Mouse (Mus musculus): ENCODE results near the gene Aatk. TPM values are rescaled to one million over a fixed set of nuclear protein-coding genes. Genes with fewer than 3 reads are reported as not detected.
A peak's percentile ranks its signal among the peaks of the same experiment; 100 is the strongest.

Gene Aatk
- polyA plus RNA-seq, 1 experiment from 2014 or later = 7.7 TPM

- Histone ChIP-seq H3K27me3 (no peaks in the 10 kb centered on the region), H3K4me3 (no peak overlapping the region), H3K9me3 (no peaks in the 10 kb centered on the region), H3K27ac (replicated peaks) (no peak overlapping the region), H3K4me2 (replicated peaks) (no peak overlapping the region), H3K9ac (replicated peaks) (no peak overlapping the region), H3K4me1 (no peaks in the 10 kb centered on the region), H3K36me3 (peaks cover 100% of the 10 kb centered on the region)
- WGBS = 62% methylated on average over 11 of the region's 11 CpGs
- no peak for ATAC-seq (ENCODE audit: low FRiP score, low read depth)
Measured at GRCm38 (mm10) chr11:120069261-120069660, 22.3 kb upstream of the Aatk start.

- H3K9ac ChIP-seq (replicated peaks) = no peak overlapping the region
- H3K9me3 ChIP-seq = no peaks in the 10 kb centered on the region
- no peak for ATAC-seq (ENCODE audit: low FRiP score, low read depth)
- H3K4me1 ChIP-seq = no peaks in the 10 kb centered on the region
- WGBS = 57% methylated on average over 16 of the region's 17 CpGs
- H3K4me3 ChIP-seq = no peak overlapping the region
- H3K4me2 ChIP-seq (replicated peaks) = no peak overlapping the region
- H3K27ac ChIP-seq (replicated peaks) = no peak overlapping the region
- no peaks in the 10 kb centered on the region for H3K27me3 ChIP-seq
- H3K36me3 ChIP-seq = peaks cover 100% of the 10 kb centered on the region
Measured at GRCm38 (mm10) chr11:120067834-120068233, 20.9 kb upstream of the Aatk start.

GRCm38 (mm10) chr11:120065291-120065690 is 18.3 kb upstream of the Aatk start:
- H3K27ac ChIP-seq (replicated peaks) = no peak overlapping the region
- no peak; the same call in 1 of the 2 replicates for ATAC-seq (ENCODE audit: low FRiP score, low read depth)
- no peaks in the 10 kb centered on the region for H3K4me1 ChIP-seq
- no peaks in the 10 kb centered on the region for H3K9me3 ChIP-seq
- H3K36me3 ChIP-seq = peaks cover 75% of the 10 kb centered on the region
- no peaks in the 10 kb centered on the region for H3K27me3 ChIP-seq
- no peak overlapping the region for H3K4me2 ChIP-seq (replicated peaks)
- no peak overlapping the region for H3K9ac ChIP-seq (replicated peaks)
- 43% methylated on average over 10 of the region's 10 CpGs for WGBS
- H3K4me3 ChIP-seq = no peak overlapping the region

- WGBS = 92% methylated on average over 11 of the region's 11 CpGs
- Histone ChIP-seq H3K9ac (replicated peaks) (no peak overlapping the region), H3K27me3 (no peaks in the 10 kb centered on the region), H3K27ac (replicated peaks) (no peak overlapping the region), H3K4me1 (no peaks in the 10 kb centered on the region), H3K4me2 (replicated peaks) (no peak overlapping the region), H3K4me3 (no peak overlapping the region), H3K9me3 (no peaks in the 10 kb centered on the region), H3K36me3 (peaks cover 69% of the 10 kb centered on the region)
- ATAC-seq (ENCODE audit: low FRiP score, low read depth) = no peak
Measured at GRCm38 (mm10) chr11:120064668-120065040, 17.7 kb upstream of the Aatk start.

- Histone ChIP-seq H3K27ac (replicated peaks) (no peak overlapping the region), H3K9me3 (no peaks in the 10 kb centered on the region), H3K9ac (replicated peaks) (no peak overlapping the region), H3K4me3 (no peak overlapping the region), H3K4me2 (replicated peaks) (no peak overlapping the region), H3K27me3 (no peaks in the 10 kb centered on the region), H3K4me1 (no peaks in the 10 kb centered on the region), H3K36me3 (peaks cover 64% of the 10 kb centered on the region)
- no peak for ATAC-seq (ENCODE audit: low FRiP score, low read depth)
- 92% methylated on average over 11 of the region's 13 CpGs for WGBS
Measured at GRCm38 (mm10) chr11:120064006-120064667, 17.2 kb upstream of the Aatk start.

- Histone ChIP-seq H3K4me2 (replicated peaks) (no peak overlapping the region), H3K9ac (replicated peaks) (no peak overlapping the region), H3K9me3 (no peaks in the 10 kb centered on the region), H3K27ac (replicated peaks) (no peak overlapping the region), H3K4me1 (no peaks in the 10 kb centered on the region), H3K36me3 (peaks cover 56% of the 10 kb centered on the region), H3K4me3 (no peak overlapping the region), H3K27me3 (no peaks in the 10 kb centered on the region)
- ATAC-seq (ENCODE audit: low FRiP score, low read depth) = no peak
- 84% methylated on average over 5 of the region's 5 CpGs for WGBS
Measured at GRCm38 (mm10) chr11:120063326-120063725, 16.4 kb upstream of the Aatk start.

GRCm38 (mm10) chr11:120060634-120061033 is 13.7 kb upstream of the Aatk start:
- WGBS = 91% methylated on average over 8 of the region's 8 CpGs
- ATAC-seq (ENCODE audit: low FRiP score, low read depth) = no peak

GRCm38 (mm10) chr11:120055953-120056732 is 9.2 kb upstream of the Aatk start:
- no peak overlapping the region for H3K4me2 ChIP-seq (replicated peaks)
- H3K9ac ChIP-seq (replicated peaks) = no peak overlapping the region
- no peaks in the 10 kb centered on the region for H3K9me3 ChIP-seq
- H3K4me1 ChIP-seq = peaks cover 8% of the 10 kb centered on the region
- no peak for ATAC-seq (ENCODE audit: low FRiP score, low read depth)
- WGBS = 90% methylated on average over 12 of the region's 12 CpGs
- no peak overlapping the region for H3K4me3 ChIP-seq
- no peaks in the 10 kb centered on the region for H3K27me3 ChIP-seq
- H3K27ac ChIP-seq (replicated peaks) = no peak overlapping the region
- no peaks in the 10 kb centered on the region for H3K36me3 ChIP-seq

More at GRCm38 (mm10) chr11:120060634-120061033, 13.7 kb upstream of the Aatk start:
- Histone ChIP-seq H3K36me3 (peaks cover 29% of the 10 kb centered on the region), H3K9me3 (no peaks in the 10 kb centered on the region), H3K27me3 (no peaks in the 10 kb centered on the region), H3K4me2 (replicated peaks) (no peak overlapping the region), H3K9ac (replicated peaks) (no peak overlapping the region), H3K4me3 (no peak overlapping the region), H3K4me1 (no peaks in the 10 kb centered on the region), H3K27ac (replicated peaks) (no peak overlapping the region)

- H3K4me3 ChIP-seq = no peak overlapping the region
- H3K4me2 ChIP-seq (replicated peaks) = no peak overlapping the region
- no peak overlapping the region for H3K27ac ChIP-seq (replicated peaks)
- peaks cover 13% of the 10 kb centered on the region for H3K4me1 ChIP-seq
- H3K9me3 ChIP-seq = no peaks in the 10 kb centered on the region
- WGBS = 82% methylated on average over 4 of the region's 4 CpGs
- no peak overlapping the region for H3K9ac ChIP-seq (replicated peaks)
- H3K36me3 ChIP-seq = no peaks in the 10 kb centered on the region
- no peak for ATAC-seq (ENCODE audit: low FRiP score, low read depth)
- H3K27me3 ChIP-seq = peaks cover 10% of the 10 kb centered on the region
Measured at GRCm38 (mm10) chr11:120053846-120054245, 6.9 kb upstream of the Aatk start.

GRCm38 (mm10) chr11:120052274-120052673 is 5.3 kb upstream of the Aatk start:
- H3K36me3 ChIP-seq = no peaks in the 10 kb centered on the region
- no peaks in the 10 kb centered on the region for H3K9me3 ChIP-seq
- H3K4me2 ChIP-seq (replicated peaks) = no peak overlapping the region
- ATAC-seq (ENCODE audit: low FRiP score, low read depth) = no peak
- no peak overlapping the region for H3K9ac ChIP-seq (replicated peaks)
- no peak overlapping the region for H3K4me3 ChIP-seq
- WGBS = 83% methylated on average over 9 of the region's 9 CpGs
- H3K27ac ChIP-seq (replicated peaks) = no peak overlapping the region
- H3K4me1 ChIP-seq = peaks cover 27% of the 10 kb centered on the region
- H3K27me3 ChIP-seq = peaks cover 26% of the 10 kb centered on the region

GRCm38 (mm10) chr11:120051124-120051811 is 4.3 kb upstream of the Aatk start:
- no peaks in the 10 kb centered on the region for H3K36me3 ChIP-seq
- H3K27me3 ChIP-seq = peaks cover 30% of the 10 kb centered on the region
- no peak overlapping the region for H3K4me2 ChIP-seq (replicated peaks)
- no peak overlapping the region for H3K4me3 ChIP-seq
- 44% methylated on average over 14 of the region's 14 CpGs for WGBS
- ATAC-seq (ENCODE audit: low FRiP score, low read depth) = no peak
- no peaks in the 10 kb centered on the region for H3K9me3 ChIP-seq
- H3K4me1 ChIP-seq = peaks cover 32% of the 10 kb centered on the region
- 0 out of 2 replicates have a peak overlapping the region, but pooled peaks have one; percentile 15 for H3K9ac ChIP-seq (replicated peaks)
- H3K27ac ChIP-seq (replicated peaks) = peak overlapping the region; percentile 40; the same call in 1 of the 2 replicates

GRCm38 (mm10) chr11:120049067-120049466 is 2.1 kb upstream of the Aatk start:
- peaks cover 33% of the 10 kb centered on the region for H3K27me3 ChIP-seq
- no peak overlapping the region for H3K27ac ChIP-seq (replicated peaks)
- no peak overlapping the region for H3K4me2 ChIP-seq (replicated peaks)
- 75% methylated on average over 8 of the region's 8 CpGs for WGBS
- H3K4me3 ChIP-seq = no peak overlapping the region
- no peaks in the 10 kb centered on the region for H3K9me3 ChIP-seq
- ATAC-seq (ENCODE audit: low FRiP score, low read depth) = no peak
- H3K4me1 ChIP-seq = peaks cover 45% of the 10 kb centered on the region
- H3K9ac ChIP-seq (replicated peaks) = no peak overlapping the region
- no peaks in the 10 kb centered on the region for H3K36me3 ChIP-seq

All from midbrain, embryonic 12.5 days (tissue).